10 mouse cellular contexts compared by ENCODE assay signal in the genomic region with DNA sequence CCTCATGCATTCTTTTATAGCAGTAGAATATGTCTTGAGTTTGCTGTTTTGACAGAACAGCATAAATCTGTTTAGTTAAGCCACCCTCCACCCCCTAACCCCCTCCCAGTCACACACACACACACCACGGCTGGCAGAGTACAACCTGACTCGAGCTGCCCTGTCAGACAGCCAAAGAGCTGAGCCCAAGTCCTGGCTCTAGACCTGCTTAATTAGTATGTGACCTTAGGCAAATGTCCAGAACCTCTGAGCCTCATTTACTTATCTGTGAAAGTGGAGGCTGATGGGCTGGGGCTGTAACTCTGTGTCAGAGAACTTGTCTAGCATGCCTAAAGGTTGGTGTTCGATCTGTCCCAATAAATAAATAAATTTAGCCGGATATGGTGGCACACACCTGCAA.
"Had no signal": no experiment of that assay in that cellular context is flagged by ENCODE, and none has a peak within 500 bp of the region (broad histone marks: within the 10 kb centered on the region; RNA-seq: fewer than 3 reads in every experiment).

No protein-coding gene starts in this region.

- DNase-seq: kidney, postnatal 10 days; layer of hippocampus, adult 9-11 months; liver, embryonic 13.5 days; lung, adult 2 months; lung, postnatal 14 days; lung, postnatal 4 days; midbrain, embryonic 14.5 days; thymus, adult 2 months; thymus, postnatal 14 days; thymus, postnatal 4 days had no signal
